Mouse (Mus musculus): ENCODE measurements around the gene Epdr1.

- TF ChIP-seq CTCF (IDR thresholded peaks at IDR 0.05; ENCODE audit: control insufficient read depth, insufficient read depth, insufficient replicate concordance, low read depth, low read length) (no peak), POLR2A (IDR thresholded peaks at IDR 0.05; ENCODE audit: control insufficient read depth, low read depth, low read length) (no peak)
These were observed 32.7 kb upstream of the Epdr1 start for GRCm38 (mm10) chr13:19652405-19652804.
